Mouse (Mus musculus) heart, adult 2 months (tissue): ENCODE results near the gene Mrpl10. TPM values are rescaled to one million over a fixed set of nuclear protein-coding genes. Genes with fewer than 3 reads are reported as not detected.

Experiments
- DNase-seq, 2 experiments: peaks; one replicate each; pipeline ENCODE4 v3.0.0; 2021
- H3K27ac ChIP-seq: fragments of 200-600 bp; 2 replicates; pipeline ENCODE4 v1.8.1; 2022
- H3K27me3 ChIP-seq: fragments of 200-500 bp; 2 replicates; pipeline ENCODE4 v1.6.1; 2012; ENCODE audit warnings: mild to moderate bottlenecking, low read length, inconsistent platforms, mixed read lengths; ENCODE audit not compliant: control insufficient read depth, insufficient read depth
- H3K36me3 ChIP-seq: fragments of 200-500 bp; 2 replicates; pipeline ENCODE4 v1.6.1; 2012; ENCODE audit warnings: low read length, inconsistent platforms; ENCODE audit not compliant: control insufficient read depth, insufficient read depth
- H3K4me1 ChIP-seq: fragments of 200-500 bp; 2 replicates; pipeline ENCODE4 v1.6.1; 2011; ENCODE audit warnings: low read length; ENCODE audit not compliant: control insufficient read depth, insufficient read depth
- H3K4me3 ChIP-seq: fragments of 200-600 bp; 2 replicates; pipeline ENCODE4 v1.8.1; 2022
- H3K79me2 ChIP-seq: fragments of 200-500 bp; replicated peaks from 2 replicates; pipeline ENCODE4 v1.6.1; 2012; ENCODE audit warnings: mild to moderate bottlenecking, inconsistent platforms, low read length, moderate library complexity, mixed read lengths; ENCODE audit not compliant: control insufficient read depth, insufficient read depth
- H3K9ac ChIP-seq: fragments of 200-500 bp; 2 replicates; pipeline ENCODE4 v1.6.1; 2012; ENCODE audit warnings: low read depth, mild to moderate bottlenecking, control low read depth, inconsistent platforms, low read length, mixed read lengths
- CTCF ChIP-seq: fragments of 200-600 bp; IDR thresholded peaks from 2 replicates; pipeline ENCODE4 v1.8.1; 2022; ENCODE audit warnings: antibody characterized with exemption, mild to moderate bottlenecking, moderate library complexity
- EP300 ChIP-seq: fragments of 200-500 bp; IDR thresholded peaks from 2 replicates; pipeline ENCODE4 v1.6.1; 2011; ENCODE audit warnings: low read depth, low read length, control low read depth; ENCODE audit not compliant: insufficient read depth
- POLR2A ChIP-seq: fragments of 200-500 bp; IDR thresholded peaks from 2 replicates; pipeline ENCODE4 v1.6.1; 2011; ENCODE audit warnings: mild to moderate bottlenecking, low read depth, low read length, control low read depth; ENCODE audit not compliant: insufficient read depth
- WGBS: fragments of 180-500 bp; shearing (Covaris S2); methylation state at CpG from one replicate; pipeline ENCODE4 v1.1.7; 2018; 5-methylcytosine and 5-hydroxymethylcytosine counted together
- intact Hi-C: fragments of 180-260 bp; cut with DNase I; formaldehyde crosslinking; loops from one replicate; pipeline ENCODE4 v1.15.1; 2025
- polyA plus RNA-seq: library from polyadenylated mRNA; depleted of rRNA; stranded (reverse); fragments of >200 nt; gene quantifications from 2 replicates; pipeline ENCODE4 v1.2.3, GENCODE M21; 2012
- total RNA-seq, 2 experiments: library from RNA; stranded (reverse); gene quantifications; 2 replicates each; pipeline ENCODE4 v1.2.3; 2021

Gene Mrpl10
- total and polyA plus RNA-seq, 3 experiments: 76.4 to 91.4 (median 87.2) TPM

- Histone ChIP-seq H3K36me3 (no peaks in the 10 kb centered on the region), H3K79me2 (no peaks in the 10 kb centered on the region), H3K4me1 (no peaks in the 10 kb centered on the region), H3K27me3 (peaks cover 31% of the 10 kb centered on the region), H3K9ac (no peak overlapping the region), H3K27ac (no peak overlapping the region), H3K4me3 (no peak overlapping the region)
- TF ChIP-seq CTCF (no peak), EP300 (no peak), POLR2A (no peak)
- intact Hi-C loops: no loop called here
- WGBS: 3% methylated on average over 36 of the region's 36 CpGs
- no peak for DNase-seq
Observed at GRCm38 (mm10) chr11:97017696-97018582, 23.4 kb upstream of the Mrpl10 start.

GRCm38 (mm10) chr11:97018583-97019344 is 22.6 kb upstream of the Mrpl10 start:
- TF ChIP-seq CTCF (no peak), POLR2A (no peak), EP300 (no peak)
- Histone ChIP-seq H3K27ac (no peak overlapping the region), H3K4me3 (no peak overlapping the region), H3K27me3 (peaks cover 30% of the 10 kb centered on the region), H3K9ac (no peak overlapping the region), H3K4me1 (no peaks in the 10 kb centered on the region), H3K79me2 (no peaks in the 10 kb centered on the region), H3K36me3 (no peaks in the 10 kb centered on the region)
- WGBS: 3% methylated on average over 51 of the region's 68 CpGs
- no peak for DNase-seq
- intact Hi-C loops: no loop called here

GRCm38 (mm10) chr11:97019345-97019708 is 22.0 kb upstream of the Mrpl10 start:
- TF ChIP-seq EP300: no peak
- no peak for TF ChIP-seq CTCF
- TF ChIP-seq POLR2A: no peak

GRCm38 (mm10) chr11:97021121-97021765 is 20.1 kb upstream of the Mrpl10 start:
- Histone ChIP-seq H3K27ac (no peak overlapping the region), H3K4me1 (no peaks in the 10 kb centered on the region), H3K79me2 (no peaks in the 10 kb centered on the region), H3K9ac (0 out of 2 replicates have a peak overlapping the region, but pooled peaks have one; percentile 2), H3K4me3 (peak overlapping the region; percentile 74), H3K36me3 (no peaks in the 10 kb centered on the region), H3K27me3 (peaks cover 24% of the 10 kb centered on the region)
- 2% methylated on average over 27 of the region's 27 CpGs for WGBS
- intact Hi-C loops: no loop called here
- no peak for TF ChIP-seq POLR2A
- TF ChIP-seq CTCF: no peak
- TF ChIP-seq EP300: no peak
- no peak for DNase-seq

More at GRCm38 (mm10) chr11:97019345-97019708, 22.0 kb upstream of the Mrpl10 start:
- Histone ChIP-seq H3K36me3 (no peaks in the 10 kb centered on the region), H3K27me3 (peaks cover 30% of the 10 kb centered on the region), H3K9ac (no peak overlapping the region), H3K79me2 (no peaks in the 10 kb centered on the region), H3K4me1 (no peaks in the 10 kb centered on the region), H3K27ac (no peak overlapping the region), H3K4me3 (no peak overlapping the region)
- intact Hi-C loops: no loop called here
- DNase-seq: no peak
- whole genome bisulfite sequencing: 14% methylated on average over 13 of the region's 13 CpGs

- no peaks in the 10 kb centered on the region for H3K79me2 ChIP-seq
- TF ChIP-seq CTCF (peak; percentile 60), EP300 (peak; percentile 9; the same call in 1 of the 2 replicates), POLR2A (no peak)
- 1% methylated on average over 50 of the region's 50 CpGs for WGBS
- peak overlapping the region; percentile 79 for H3K9ac ChIP-seq
- peaks cover 23% of the 10 kb centered on the region for H3K27me3 ChIP-seq
- intact Hi-C loops: loop anchor here (1.0 to 2.0 kb wide), 2 partner anchors 40 to 155 kb away; partner anchors contain the start of gene Sp2
- H3K27ac ChIP-seq: peak overlapping the region; percentile 67
- H3K36me3 ChIP-seq: no peaks in the 10 kb centered on the region
- H3K4me1 ChIP-seq: no peaks in the 10 kb centered on the region
- H3K4me3 ChIP-seq: peak overlapping the region; percentile 74
- DNase-seq: peak; percentile 81 to 85
Observed at GRCm38 (mm10) chr11:97021873-97022484, 19.4 kb upstream of the Mrpl10 start.
